Mouse (Mus musculus): Measurements from ENCODE around the gene Gcsh.
A peak's percentile ranks its signal among the peaks of the same experiment; 100 is the strongest.

Gene Gcsh

GRCm38 (mm10) chr8:116978052-116978451, 15.3 kb downstream of the Gcsh start:
- no peak for DNase-seq (ENCODE audit: low spot score)

GRCm38 (mm10) chr8:116975606-116976005, 17.7 kb downstream of the Gcsh start:
- DNase-seq (ENCODE audit: low spot score): no peak

GRCm38 (mm10) chr8:116975066-116975465, 18.3 kb downstream of the Gcsh start:
- no peak for DNase-seq (ENCODE audit: low spot score)

GRCm38 (mm10) chr8:116969531-116969930, 23.8 kb downstream of the Gcsh start:
- DNase-seq (ENCODE audit: low spot score): no peak

GRCm38 (mm10) chr8:116954415-116954814, 38.9 kb downstream of the Gcsh start:
- DNase-seq (ENCODE audit: low spot score): peak; percentile 62

- DNase-seq (ENCODE audit: low spot score): no peak
Measured at GRCm38 (mm10) chr8:116952428-116952827, 40.9 kb downstream of the Gcsh start.

- no peak for DNase-seq (ENCODE audit: low spot score)
Measured at GRCm38 (mm10) chr8:116951778-116952177, 41.6 kb downstream of the Gcsh start.

- no peak for DNase-seq (ENCODE audit: low spot score)
Measured at GRCm38 (mm10) chr8:116951369-116951768, 42.0 kb downstream of the Gcsh start.

GRCm38 (mm10) chr8:116947589-116947988, 45.7 kb downstream of the Gcsh start:
- DNase-seq (ENCODE audit: low spot score): no peak

GRCm38 (mm10) chr8:116946851-116947250, 46.5 kb downstream of the Gcsh start:
- DNase-seq (ENCODE audit: low spot score): no peak

- DNase-seq (ENCODE audit: low spot score): no peak
Measured at GRCm38 (mm10) chr8:116946268-116946838, 47.0 kb downstream of the Gcsh start.

- DNase-seq (ENCODE audit: low spot score): no peak
Measured at GRCm38 (mm10) chr8:116945169-116945910, 48.0 kb downstream of the Gcsh start.

GRCm38 (mm10) chr8:116944385-116944696, 49.0 kb downstream of the Gcsh start:
- DNase-seq (ENCODE audit: low spot score): no peak

- no peak for DNase-seq (ENCODE audit: low spot score)
Measured at GRCm38 (mm10) chr8:116943555-116944384, 49.6 kb downstream of the Gcsh start.

GRCm38 (mm10) chr8:116943161-116943554, 50.2 kb downstream of the Gcsh start, which contains the start of gene Atmin:
Atmin (plus strand) TSS chr8:116943393.
- no peak for DNase-seq (ENCODE audit: low spot score)

GRCm38 (mm10) chr8:116942284-116943058, 50.9 kb downstream of the Gcsh start:
- no peak for DNase-seq (ENCODE audit: low spot score)

- DNase-seq (ENCODE audit: low spot score): no peak
Measured at GRCm38 (mm10) chr8:116935506-116935905, 57.8 kb downstream of the Gcsh start.

- DNase-seq (ENCODE audit: low spot score): no peak
Measured at GRCm38 (mm10) chr8:116934976-116935375, 58.4 kb downstream of the Gcsh start.
